Mouse (Mus musculus): ENCODE data around the gene Mak.

Mak gene

GRCm38 (mm10) chr13:41079421-41079780, at the start of gene Mak:
Mak (minus strand) TSS chr13:41079706.
- peak; percentile 78 to 83 for DNase-seq (ENCODE audit: low spot score in 2 of 2)

- DNase-seq (ENCODE audit: low spot score in 2 of 2): peak in 1 of 2 experiments; percentile 25
Observed at GRCm38 (mm10) chr13:41129061-41129460, 49.6 kb upstream of the Mak start.

- no peak for DNase-seq (ENCODE audit: low spot score in 2 of 2)
Observed at GRCm38 (mm10) chr13:41128326-41128725, 48.8 kb upstream of the Mak start.

- DNase-seq (ENCODE audit: low spot score in 2 of 2): no peak
Observed at GRCm38 (mm10) chr13:41123666-41124225, 44.2 kb upstream of the Mak start.

- DNase-seq (ENCODE audit: low spot score in 2 of 2): no peak
Observed at GRCm38 (mm10) chr13:41119152-41119945, 39.8 kb upstream of the Mak start.

GRCm38 (mm10) chr13:41113940-41114339, 34.4 kb upstream of the Mak start, which contains the start of gene Sycp2l:
Sycp2l (plus strand) TSS chr13:41114307.
- no peak for DNase-seq (ENCODE audit: low spot score in 2 of 2)

- DNase-seq (ENCODE audit: low spot score in 2 of 2): no peak
Observed at GRCm38 (mm10) chr13:41110935-41111334, 31.4 kb upstream of the Mak start, which contains the start of gene Gcm2. Gcm2 (minus strand) TSS chr13:41111035.

GRCm38 (mm10) chr13:41105541-41105940, 26.0 kb upstream of the Mak start:
- no peak for DNase-seq (ENCODE audit: low spot score in 2 of 2)

GRCm38 (mm10) chr13:41103841-41104525, 24.5 kb upstream of the Mak start:
- DNase-seq (ENCODE audit: low spot score in 2 of 2): no peak

GRCm38 (mm10) chr13:41100031-41100430, 20.5 kb upstream of the Mak start:
- no peak for DNase-seq (ENCODE audit: low spot score in 2 of 2)

GRCm38 (mm10) chr13:41098325-41098724, 18.8 kb upstream of the Mak start:
- DNase-seq (ENCODE audit: low spot score in 2 of 2): no peak

GRCm38 (mm10) chr13:41097324-41098058, 18.0 kb upstream of the Mak start:
- no peak for DNase-seq (ENCODE audit: low spot score in 2 of 2)

GRCm38 (mm10) chr13:41094160-41094559, 14.7 kb upstream of the Mak start:
- no peak for DNase-seq (ENCODE audit: low spot score in 2 of 2)

- DNase-seq (ENCODE audit: low spot score in 2 of 2): no peak
Observed at GRCm38 (mm10) chr13:41091271-41091670, 11.8 kb upstream of the Mak start.

GRCm38 (mm10) chr13:41088746-41089145, 9.2 kb upstream of the Mak start:
- DNase-seq (ENCODE audit: low spot score in 2 of 2): no peak

- DNase-seq (ENCODE audit: low spot score in 2 of 2): no peak
Observed at GRCm38 (mm10) chr13:41085140-41085539, 5.6 kb upstream of the Mak start.

GRCm38 (mm10) chr13:41084521-41084920, 5.0 kb upstream of the Mak start:
- DNase-seq (ENCODE audit: low spot score in 2 of 2): no peak

- DNase-seq (ENCODE audit: low spot score in 2 of 2): no peak
Observed at GRCm38 (mm10) chr13:41080700-41081099, 1.2 kb upstream of the Mak start.

- DNase-seq (ENCODE audit: low spot score in 2 of 2): no peak
Observed at GRCm38 (mm10) chr13:41079859-41080258, 353 bp upstream of the Mak start.

- DNase-seq (ENCODE audit: low spot score in 2 of 2): no peak
Observed at GRCm38 (mm10) chr13:41078690-41079420, 651 bp downstream of the Mak start.

GRCm38 (mm10) chr13:41077921-41078320, 1.6 kb downstream of the Mak start:
- no peak for DNase-seq (ENCODE audit: low spot score in 2 of 2)

Measured in right cerebral cortex, postnatal 10 days (tissue).